15 mouse cellular contexts compared by ENCODE assay signal in the genomic region with DNA sequence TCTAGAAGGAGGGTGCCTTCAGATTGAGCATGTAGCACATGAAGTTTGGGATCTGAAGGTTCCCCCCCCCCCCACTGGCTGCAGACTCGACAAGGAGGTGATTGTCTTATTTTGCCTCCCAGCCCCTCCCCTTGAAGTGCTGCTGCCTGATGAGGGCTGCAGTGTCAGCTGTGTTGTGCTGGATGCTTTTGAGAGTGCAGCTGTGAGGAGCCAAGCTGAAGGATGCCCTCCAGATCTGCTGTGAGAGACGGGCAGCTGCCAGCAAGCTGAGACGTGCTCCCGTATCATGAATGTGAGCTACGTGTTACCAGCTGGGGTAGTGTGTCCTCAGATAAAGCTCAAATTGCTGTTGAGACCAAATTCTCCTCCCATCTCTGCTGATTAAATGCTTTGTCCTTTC.
DNase-seq lines count a peak whose midpoint lies in the region; ATAC-seq and TF ChIP-seq lines count a peak whose summit lies in the region.
"Had no signal": no experiment of that assay in that cellular context is flagged by ENCODE, and none has a peak within 500 bp of the region (broad histone marks: within the 10 kb centered on the region; RNA-seq: fewer than 3 reads in every experiment).

No protein-coding gene starts in this region.

- TF ChIP-seq POLR2A in CH12.LX (IDR thresholded peaks at IDR 0.05; ENCODE audit: low read depth, low read length), result no peak

- no peaks in the 10 kb centered on the region for H3K9me3 ChIP-seq in hindbrain, embryonic 16.5 days (ENCODE audit: control insufficient read depth, low read length)
- no peaks in the 10 kb centered on the region for H3K9me3 ChIP-seq in hindbrain, embryonic 13.5 days
- no peaks in the 10 kb centered on the region for H3K9me3 ChIP-seq in midbrain, postnatal 0 days (ENCODE audit: low read length)
- no peaks in the 10 kb centered on the region for H3K9me3 ChIP-seq in midbrain, embryonic 14.5 days (ENCODE audit: control insufficient read depth, low read length)
- no peaks in the 10 kb centered on the region for H3K9me3 ChIP-seq in CH12.LX (replicated peaks; ENCODE audit: low read length)
- H3K9me3 ChIP-seq in forebrain, embryonic 14.5 days (replicated peaks; ENCODE audit: control insufficient read depth, low read length), result no peaks in the 10 kb centered on the region
- H3K9me3 ChIP-seq: heart, embryonic 13.5 days had no signal

- dilution Hi-C loops in CH12.LX (cut with MboI; ENCODE audit: extremely low pct_ligation_motif_present, extremely low pct_unique_long_range_greater_than_20kb, low sequenced_read_pairs), result no loop called here

- H3K79me2 ChIP-seq in CH12.LX (replicated peaks; ENCODE audit: control insufficient read depth, extremely low read depth, insufficient read depth, poor library complexity, severe bottlenecking), result no peaks in the 10 kb centered on the region

- in situ Hi-C loops in CH12.LX (cut with MboI; ENCODE audit: low pct_ligation_motif_present, low pct_unique_long_range_greater_than_20kb, low sequenced_read_pairs), result no loop called here

- peak; percentile 19 for DNase-seq in midbrain, postnatal 0 days (ENCODE audit: low spot score)
- no peak for DNase-seq in midbrain, embryonic 14.5 days
- DNase-seq in CH12.LX (ENCODE audit: extremely low read depth), result peak; percentile 25
- DNase-seq in forebrain, embryonic 14.5 days (ENCODE audit: low spot score), result peak; percentile 61
- no peak for DNase-seq in urinary bladder, adult 18-20 months (ENCODE audit: low spot score in 2 of 2)
- DNase-seq in testis, postnatal 14 days (ENCODE audit: low spot score), result no peak
- DNase-seq: adrenal gland, adult 2 months; cerebellum, adult 9-10 months; kidney, postnatal 36 days; lung, postnatal 36 days had no signal

- no peak overlapping the region for H3K27ac ChIP-seq in hindbrain, embryonic 16.5 days (ENCODE audit: low read depth, low read length)
- H3K27ac ChIP-seq in hindbrain, embryonic 13.5 days, result no peak overlapping the region
- no peak overlapping the region for H3K27ac ChIP-seq in midbrain, postnatal 0 days (ENCODE audit: low read depth, low read length)
- no peak overlapping the region for H3K27ac ChIP-seq in midbrain, embryonic 14.5 days (replicated peaks; ENCODE audit: low read depth, low read length)
- peak overlapping the region; percentile 53 for H3K27ac ChIP-seq in CH12.LX (ENCODE audit: insufficient read depth, low read depth)
- H3K27ac ChIP-seq in forebrain, embryonic 14.5 days (ENCODE audit: low read depth, low read length), result no peak overlapping the region
- H3K27ac ChIP-seq: heart, embryonic 13.5 days had no signal

- ATAC-seq in hindbrain, embryonic 16.5 days, result peak; percentile 66
- ATAC-seq in hindbrain, embryonic 13.5 days (ENCODE audit: low FRiP score), result no peak
- ATAC-seq in midbrain, postnatal 0 days (ENCODE audit: low FRiP score), result no peak
- ATAC-seq in midbrain, embryonic 14.5 days (ENCODE audit: low FRiP score, low TSS enrichment), result no peak
- peak; percentile 90 for ATAC-seq in forebrain, embryonic 14.5 days

- TF ChIP-seq RAD21 in CH12.LX (IDR thresholded peaks at IDR 0.05; ENCODE audit: low read depth, low read length), result no peak

- no peak overlapping the region for H3K9ac ChIP-seq in hindbrain, embryonic 16.5 days (ENCODE audit: low read depth, low read length)
- H3K9ac ChIP-seq in hindbrain, embryonic 13.5 days, result no peak overlapping the region
- H3K9ac ChIP-seq in midbrain, postnatal 0 days (replicated peaks; ENCODE audit: low read length, poor library complexity, severe bottlenecking), result no peak overlapping the region
- no peak overlapping the region for H3K9ac ChIP-seq in midbrain, embryonic 14.5 days (replicated peaks; ENCODE audit: low read length)
- H3K9ac ChIP-seq in CH12.LX (ENCODE audit: insufficient read depth, low read depth), result peak overlapping the region; percentile 5; the same call in 1 of the 2 replicates
- H3K9ac ChIP-seq in forebrain, embryonic 14.5 days (ENCODE audit: low read length), result no peak overlapping the region; the same call in 1 of the 2 replicates
- H3K9ac ChIP-seq: heart, embryonic 13.5 days had no signal

- no peaks in the 10 kb centered on the region for H3K4me1 ChIP-seq in hindbrain, embryonic 16.5 days (ENCODE audit: control insufficient read depth, insufficient read depth, low read depth, low read length)
- H3K4me1 ChIP-seq in hindbrain, embryonic 13.5 days (replicated peaks), result peaks cover 10% of the 10 kb centered on the region
- no peaks in the 10 kb centered on the region for H3K4me1 ChIP-seq in midbrain, postnatal 0 days (ENCODE audit: insufficient read depth, low read length)
- no peaks in the 10 kb centered on the region for H3K4me1 ChIP-seq in midbrain, embryonic 14.5 days (ENCODE audit: control insufficient read depth, insufficient read depth, low read length)
- H3K4me1 ChIP-seq in CH12.LX (ENCODE audit: control insufficient read depth in 1 of 2, insufficient read depth in 2 of 2), result peaks cover 37 to 81% of the 10 kb centered on the region in 2 experiments
- no peaks in the 10 kb centered on the region for H3K4me1 ChIP-seq in forebrain, embryonic 14.5 days (ENCODE audit: control insufficient read depth, insufficient read depth, low read length)
- H3K4me1 ChIP-seq: heart, embryonic 13.5 days had no signal

- peak; percentile 13; the same call in 1 of the 2 replicates for TF ChIP-seq EP300 in CH12.LX (IDR thresholded peaks at IDR 0.05; ENCODE audit: low read length)

- WGBS in hindbrain, embryonic 16.5 days, result 47% methylated on average over 5 of the region's 5 CpGs
- 62% methylated on average over 5 of the region's 5 CpGs for WGBS in hindbrain, embryonic 13.5 days
- 58% methylated on average over 5 of the region's 5 CpGs for WGBS in midbrain, postnatal 0 days
- WGBS in midbrain, embryonic 14.5 days, result 51% methylated on average over 5 of the region's 5 CpGs
- 54% methylated on average over 5 of the region's 5 CpGs for WGBS in forebrain, embryonic 14.5 days

- no peak for TF ChIP-seq CTCF in midbrain, postnatal 0 days (IDR thresholded peaks at IDR 0.05)
- no peak for TF ChIP-seq CTCF in CH12.LX (conservative IDR thresholded peaks at IDR 0.05 in 1 of 2, IDR thresholded peaks at IDR 0.05 in 1 of 2; ENCODE audit: low read depth in 2 of 2, low read length in 2 of 2)

- no peaks in the 10 kb centered on the region for H3K27me3 ChIP-seq in hindbrain, embryonic 16.5 days (replicated peaks; ENCODE audit: control insufficient read depth, insufficient read depth, low read length)
- no peaks in the 10 kb centered on the region for H3K27me3 ChIP-seq in hindbrain, embryonic 13.5 days
- no peaks in the 10 kb centered on the region for H3K27me3 ChIP-seq in midbrain, postnatal 0 days (ENCODE audit: insufficient read depth, low read length)
- H3K27me3 ChIP-seq in midbrain, embryonic 14.5 days (ENCODE audit: control insufficient read depth, insufficient read depth, low read length), result no peaks in the 10 kb centered on the region
- H3K27me3 ChIP-seq in CH12.LX (replicated peaks), result no peaks in the 10 kb centered on the region
- no peaks in the 10 kb centered on the region for H3K27me3 ChIP-seq in forebrain, embryonic 14.5 days (replicated peaks; ENCODE audit: control insufficient read depth, insufficient read depth, low read length)
- H3K27me3 ChIP-seq: heart, embryonic 13.5 days had no signal

- H3K4me3 ChIP-seq in hindbrain, embryonic 16.5 days (ENCODE audit: low read length), result no peak overlapping the region
- H3K4me3 ChIP-seq in hindbrain, embryonic 13.5 days, result no peak overlapping the region
- H3K4me3 ChIP-seq in midbrain, postnatal 0 days (ENCODE audit: low read depth, low read length), result no peak overlapping the region
- H3K4me3 ChIP-seq in midbrain, embryonic 14.5 days (replicated peaks; ENCODE audit: low read depth, low read length), result no peak overlapping the region
- H3K4me3 ChIP-seq in CH12.LX (replicated peaks in 1 of 3; ENCODE audit: low read depth in 2 of 3, low read length in 2 of 3, poor library complexity in 1 of 3), result peak overlapping the region in 2 of 3 experiments; percentile 11 to 14
- no peak overlapping the region for H3K4me3 ChIP-seq in forebrain, embryonic 14.5 days (ENCODE audit: low read depth, low read length)
- H3K4me3 ChIP-seq: heart, embryonic 13.5 days had no signal

- no peaks in the 10 kb centered on the region for H3K36me3 ChIP-seq in hindbrain, embryonic 16.5 days (ENCODE audit: control insufficient read depth, insufficient read depth, low read length)
- no peaks in the 10 kb centered on the region for H3K36me3 ChIP-seq in hindbrain, embryonic 13.5 days
- no peaks in the 10 kb centered on the region for H3K36me3 ChIP-seq in midbrain, postnatal 0 days (ENCODE audit: insufficient read depth, low read length)
- no peaks in the 10 kb centered on the region for H3K36me3 ChIP-seq in midbrain, embryonic 14.5 days (ENCODE audit: control insufficient read depth, insufficient read depth, low read length)
- H3K36me3 ChIP-seq in CH12.LX (replicated peaks in 1 of 2; ENCODE audit: control insufficient read depth in 1 of 2, insufficient read depth in 1 of 2, low read length in 1 of 2), result no peaks in the 10 kb centered on the region
- no peaks in the 10 kb centered on the region for H3K36me3 ChIP-seq in forebrain, embryonic 14.5 days (ENCODE audit: control insufficient read depth, insufficient read depth, low read length)
- H3K36me3 ChIP-seq: G1E; heart, embryonic 13.5 days had no signal

- H3K4me2 ChIP-seq in hindbrain, embryonic 16.5 days (ENCODE audit: low read length), result no peak overlapping the region
- no peak overlapping the region for H3K4me2 ChIP-seq in hindbrain, embryonic 13.5 days
- H3K4me2 ChIP-seq in midbrain, postnatal 0 days (ENCODE audit: low read depth, low read length, poor library complexity, severe bottlenecking), result no peak overlapping the region
- H3K4me2 ChIP-seq in midbrain, embryonic 14.5 days (ENCODE audit: low read length), result no peak overlapping the region
- H3K4me2 ChIP-seq in CH12.LX (ENCODE audit: insufficient read depth, low read depth, poor library complexity, severe bottlenecking), result peak overlapping the region; percentile 33
- no peak overlapping the region for H3K4me2 ChIP-seq in forebrain, embryonic 14.5 days (ENCODE audit: low read length)
- H3K4me2 ChIP-seq: heart, embryonic 13.5 days; midbrain, embryonic 11.5 days had no signal

TF ChIP-seq in CH12.LX, 34 proteins besides CTCF, POLR2A, EP300 and RAD21:
- TF ChIP-seq CHD1 (IDR thresholded peaks at IDR 0.05; ENCODE audit: low read depth, low read length) (peak; percentile 75), MAZ (IDR thresholded peaks at IDR 0.05; ENCODE audit: low read depth, low read length) (peak; percentile 69), TCF12 (IDR thresholded peaks at IDR 0.05; ENCODE audit: low read depth, low read length) (peak; percentile 45; the same call in 1 of the 2 replicates), MEF2A (IDR thresholded peaks at IDR 0.05; ENCODE audit: borderline replicate concordance, low read depth, low read length) (0 out of 2 replicates have a peak, but pooled peaks have one; percentile 35), CHD2 (IDR thresholded peaks at IDR 0.05; ENCODE audit: low read length) (no peak), SIN3A (IDR thresholded peaks at IDR 0.05; ENCODE audit: low read length) (peak; percentile 30; the same call in 1 of the 2 replicates)

Comparison
In these comparisons a context has a peak if more than half of its experiments do, and no peak if none do; other contexts are left out.
1. ATAC-seq: peak in hindbrain, embryonic 16.5 days (single experiment) and forebrain, embryonic 14.5 days (single experiment); none in hindbrain, embryonic 13.5 days (single experiment), midbrain, postnatal 0 days (single experiment) and midbrain, embryonic 14.5 days (single experiment).
2. DNase-seq: peak in midbrain, postnatal 0 days (single experiment), CH12.LX (single experiment) and forebrain, embryonic 14.5 days (single experiment); none in midbrain, embryonic 14.5 days (single experiment), urinary bladder, adult 18-20 months (0 of 2) and testis, postnatal 14 days (single experiment).
3. H3K4me3 ChIP-seq: peak in CH12.LX (2 of 3); none in hindbrain, embryonic 16.5 days (single experiment), hindbrain, embryonic 13.5 days (single experiment), midbrain, postnatal 0 days (single experiment), midbrain, embryonic 14.5 days (single experiment) and forebrain, embryonic 14.5 days (single experiment).